Mouse (Mus musculus) stomach, postnatal 0 days (tissue): ENCODE measurements at regions not wholly inside any gene's neighbourhood (a gene's known extent, or its start where the extent isn't known, plus 50 kb on each side); places are given as distances from the start of the nearest gene placed in this dataset.

Source experiments
- ATAC-seq: fragments of 200-750 bp; cut with Nextera tagmentation; 2 replicates; pipeline ENCODE4 v1.8.0; 2017; ENCODE audit not compliant: low FRiP score, low TSS enrichment
- DNase-seq: peaks from one replicate; pipeline ENCODE4 v3.0.0-alpha.2; 2016; ENCODE audit warnings: low spot score
- H3K27ac ChIP-seq: fragments of 300-500 bp; sonication (generic); replicated peaks from 2 replicates; pipeline ENCODE4 v1.5.1; 2014; ENCODE audit warnings: mild to moderate bottlenecking, control low read depth
- H3K27me3 ChIP-seq: fragments of 300-500 bp; sonication (generic); 2 replicates; pipeline ENCODE4 v1.6.1; 2014; ENCODE audit warnings: low read length; ENCODE audit not compliant: control insufficient read depth, insufficient read depth
- H3K36me3 ChIP-seq: fragments of 300-500 bp; sonication (generic); 2 replicates; pipeline ENCODE4 v1.6.1; 2014; ENCODE audit warnings: low read length, mixed read lengths; ENCODE audit not compliant: control insufficient read depth, insufficient read depth
- H3K4me1 ChIP-seq: fragments of 300-500 bp; sonication (generic); replicated peaks from 2 replicates; pipeline ENCODE4 v1.6.1; 2014; ENCODE audit warnings: antibody characterized with exemption; ENCODE audit not compliant: control insufficient read depth, insufficient read depth
- H3K4me2 ChIP-seq: fragments of 300-500 bp; sonication (generic); replicated peaks from 2 replicates; pipeline ENCODE4 v1.6.1; 2014; ENCODE audit warnings: low read depth, mild to moderate bottlenecking, control low read depth, moderate library complexity
- H3K4me3 ChIP-seq: fragments of 300-500 bp; sonication (generic); 2 replicates; pipeline ENCODE4 v1.5.1; 2014; ENCODE audit warnings: low read depth, low read length, control low read depth
- H3K9ac ChIP-seq: fragments of 300-500 bp; sonication (generic); 2 replicates; pipeline ENCODE4 v1.6.1; 2014; ENCODE audit warnings: mild to moderate bottlenecking, low read length, control low read depth, mixed read lengths
- H3K9me3 ChIP-seq: fragments of 300-500 bp; sonication (generic); 2 replicates; pipeline ENCODE4 v1.6.1; 2016; ENCODE audit warnings: low read length; ENCODE audit not compliant: control insufficient read depth
- CTCF ChIP-seq: IDR thresholded peaks from 2 replicates; pipeline ENCODE4 v1.5.1; 2016; ENCODE audit warnings: antibody characterized with exemption, low read depth, mild to moderate bottlenecking, moderate library complexity
- EP300 ChIP-seq: optimal IDR thresholded peaks from 2 replicates; pipeline ENCODE3; 2016; ENCODE audit warnings: antibody characterized with exemption
- WGBS: fragments of 180-500 bp; shearing (Covaris S2); extraction: QIAGEN DNeasy Blood & Tissue Kit; methylation state at CpG from one replicate; pipeline ENCODE4 v1.1.7; 2014; 5-methylcytosine and 5-hydroxymethylcytosine counted together

DNA sequence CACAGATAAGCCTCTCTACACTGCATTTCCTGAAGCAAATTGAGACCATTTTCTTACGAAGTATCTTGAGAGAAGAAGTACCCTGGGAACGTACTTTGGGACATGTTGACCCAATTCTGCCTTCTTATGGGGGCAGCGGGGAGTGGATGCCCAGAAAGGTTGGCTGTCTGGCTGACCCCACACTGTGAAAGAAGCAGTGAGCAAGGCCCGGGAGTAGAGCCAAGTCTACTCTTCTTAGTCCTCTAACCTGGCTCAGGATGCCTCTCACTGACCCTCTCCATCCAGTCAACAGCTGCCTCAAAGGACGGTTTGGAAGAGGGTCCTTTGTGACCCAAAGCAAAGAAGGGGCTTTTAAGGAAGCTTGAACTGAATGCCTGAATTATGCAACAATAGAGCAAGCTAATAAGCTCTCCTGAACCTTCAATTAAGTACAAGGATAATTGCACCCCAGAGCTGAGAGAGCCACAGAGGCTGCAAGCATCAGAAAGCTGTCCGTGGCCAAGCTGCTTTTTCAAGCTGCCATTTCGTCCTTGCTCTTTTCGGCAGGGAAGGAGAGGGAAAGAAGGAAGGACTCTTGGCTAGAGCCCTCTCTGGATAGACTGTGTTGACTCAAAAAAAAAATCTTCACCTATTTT, 70.3 kb downstream of the Pctp start:
- WGBS, result 74% methylated on average over 8 of the region's 8 CpGs
- TF ChIP-seq CTCF (no peak), EP300 (no peak)
- no peak overlapping the region for H3K4me3 ChIP-seq
- no peaks in the 10 kb centered on the region for H3K9me3 ChIP-seq
- no peaks in the 10 kb centered on the region for H3K4me1 ChIP-seq
- no peak overlapping the region for H3K9ac ChIP-seq
- H3K27me3 ChIP-seq, result no peaks in the 10 kb centered on the region
- no peak for ATAC-seq
- no peak overlapping the region for H3K27ac ChIP-seq
- H3K36me3 ChIP-seq, result no peaks in the 10 kb centered on the region
- no peak for DNase-seq
- no peak overlapping the region for H3K4me2 ChIP-seq

GRCm38 (mm10) chr11:89929115-89929988, 73.3 kb downstream of the Pctp start:
- 81% methylated on average over 12 of the region's 12 CpGs for WGBS
- TF ChIP-seq EP300 (no peak), CTCF (no peak)
- Histone ChIP-seq H3K27ac (no peak overlapping the region), H3K4me2 (no peak overlapping the region), H3K9me3 (no peaks in the 10 kb centered on the region), H3K9ac (no peak overlapping the region), H3K4me3 (no peak overlapping the region), H3K36me3 (no peaks in the 10 kb centered on the region), H3K4me1 (no peaks in the 10 kb centered on the region), H3K27me3 (no peaks in the 10 kb centered on the region)
- ATAC-seq, result no peak
- DNase-seq, result no peak

- no peak for DNase-seq
- no peaks in the 10 kb centered on the region for H3K4me1 ChIP-seq
- ATAC-seq, result no peak
- H3K9ac ChIP-seq, result no peak overlapping the region
- no peaks in the 10 kb centered on the region for H3K36me3 ChIP-seq
- no peak overlapping the region for H3K4me2 ChIP-seq
- TF ChIP-seq CTCF (no peak), EP300 (no peak)
- H3K27ac ChIP-seq, result no peak overlapping the region
- no peak overlapping the region for H3K4me3 ChIP-seq
- no peaks in the 10 kb centered on the region for H3K27me3 ChIP-seq
- H3K9me3 ChIP-seq, result no peaks in the 10 kb centered on the region
- 71% methylated on average over 3 of the region's 3 CpGs for WGBS
These were observed 75.1 kb downstream of the Pctp start for GRCm38 (mm10) chr11:89927483-89928156.

DNA sequence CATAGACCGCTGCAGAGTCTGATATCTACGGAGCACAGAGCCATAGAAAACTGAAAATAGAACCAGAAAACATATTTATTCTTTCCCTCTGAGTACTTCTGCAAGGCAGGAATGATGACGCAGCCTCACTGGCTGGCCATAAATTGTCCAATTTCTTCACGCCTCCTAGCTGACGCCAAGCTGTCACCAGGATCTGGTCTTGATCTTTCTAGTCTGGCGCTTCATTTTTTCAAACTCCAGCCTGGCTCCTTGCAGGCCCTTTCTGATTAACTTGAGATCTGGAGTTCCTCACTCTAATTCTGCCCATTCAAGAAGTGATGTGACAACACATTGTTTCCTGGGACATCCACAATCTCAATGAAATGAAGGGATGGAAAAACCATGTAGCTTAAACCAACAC, 80.1 kb downstream of the Pctp start:
- WGBS, result 44% methylated on average over 6 of the region's 6 CpGs
- H3K4me3 ChIP-seq, result no peak overlapping the region
- H3K27ac ChIP-seq, result no peak overlapping the region

GRCm38 (mm10) chr11:89921146-89921545, 81.5 kb downstream of the Pctp start:
- TF ChIP-seq CTCF, result peak; percentile 83
- no peak for TF ChIP-seq EP300
- no peak overlapping the region for H3K27ac ChIP-seq
- no peaks in the 10 kb centered on the region for H3K9me3 ChIP-seq
- 30% methylated on average over 6 of the region's 6 CpGs for WGBS
- no peak overlapping the region for H3K4me2 ChIP-seq
- H3K4me3 ChIP-seq, result no peak overlapping the region
- DNase-seq (peak; percentile 44), ATAC-seq (peak; percentile 65; the same call in 1 of the 2 replicates)
- no peak overlapping the region for H3K9ac ChIP-seq
- no peaks in the 10 kb centered on the region for H3K27me3 ChIP-seq
- no peaks in the 10 kb centered on the region for H3K36me3 ChIP-seq
- no peaks in the 10 kb centered on the region for H3K4me1 ChIP-seq

More for the DNA sequence above, 80.1 kb downstream of the Pctp start:
- no peak for DNase-seq
- Histone ChIP-seq H3K27me3 (no peaks in the 10 kb centered on the region), H3K36me3 (no peaks in the 10 kb centered on the region), H3K4me2 (no peak overlapping the region), H3K9ac (no peak overlapping the region), H3K9me3 (no peaks in the 10 kb centered on the region), H3K4me1 (no peaks in the 10 kb centered on the region)
- no peak for ATAC-seq
- TF ChIP-seq EP300 (no peak), CTCF (no peak)
